Mouse (Mus musculus) spleen, adult 2 months (tissue): ENCODE data around the gene P3h2. TPM values are rescaled to one million over a fixed set of nuclear protein-coding genes. Genes with fewer than 3 reads are reported as not detected.

Source experiments
- DNase-seq, 2 experiments: peaks; one replicate each; pipeline versions ENCODE4 v3.0.0 to v3.0.0-alpha.2; 2012 to 2021; ENCODE audit warnings: low spot score in 2 of 2, low read depth in 1 of 2
- H3K27ac ChIP-seq: fragments of 200-500 bp; 2 replicates; pipeline ENCODE4 v1.5.1; 2012; ENCODE audit warnings: low read length, inconsistent platforms; ENCODE audit not compliant: insufficient read depth
- H3K27me3 ChIP-seq: fragments of 200-500 bp; 2 replicates; pipeline ENCODE4 v1.6.1; 2012; ENCODE audit warnings: mild to moderate bottlenecking, moderate library complexity, low read length, inconsistent platforms; ENCODE audit not compliant: control insufficient read depth, insufficient read depth
- H3K36me3 ChIP-seq: fragments of 200-500 bp; 2 replicates; pipeline ENCODE4 v1.6.1; 2012; ENCODE audit warnings: mild to moderate bottlenecking, low read length, inconsistent platforms; ENCODE audit not compliant: control insufficient read depth, insufficient read depth
- H3K4me1 ChIP-seq: fragments of 200-500 bp; 2 replicates; pipeline ENCODE4 v1.6.1; 2011; ENCODE audit warnings: inconsistent platforms; ENCODE audit not compliant: control insufficient read depth, insufficient read depth, insufficient read length
- H3K4me3 ChIP-seq: fragments of 200-500 bp; 2 replicates; pipeline ENCODE4 v1.5.1; 2011; ENCODE audit warnings: mild to moderate bottlenecking, inconsistent platforms; ENCODE audit not compliant: insufficient read depth, insufficient read length; ENCODE audit errors: extremely low read depth
- CTCF ChIP-seq: fragments of 200-500 bp; IDR thresholded peaks from 2 replicates; pipeline ENCODE4 v1.5.1; 2011; ENCODE audit warnings: mild to moderate bottlenecking, inconsistent platforms; ENCODE audit not compliant: insufficient read depth, insufficient read length, insufficient replicate concordance; ENCODE audit errors: extremely low read depth
- POLR2A ChIP-seq: fragments of 200-500 bp; IDR thresholded peaks from 2 replicates; pipeline ENCODE4 v1.6.1; 2011; ENCODE audit warnings: low read depth, low read length, inconsistent platforms
- WGBS: fragments of 180-500 bp; shearing (Covaris S2); methylation state at CpG from one replicate; pipeline ENCODE4 v1.1.7; 2018; 5-methylcytosine and 5-hydroxymethylcytosine counted together
- polyA plus RNA-seq: library from polyadenylated mRNA; depleted of rRNA; stranded (reverse); fragments of >200 nt; gene quantifications from 2 replicates; pipeline ENCODE4 v1.2.3, GENCODE M21; 2012

Gene P3h2
- polyA plus RNA-seq, 1 experiment = 6.1 TPM

GRCm38 (mm10) chr16:26104274-26104673 lies 1.3 kb downstream of the P3h2 start:
- TF ChIP-seq CTCF (no peak), POLR2A (no peak)
- H3K4me3 ChIP-seq = peak overlapping the region; percentile 58
- no peaks in the 10 kb centered on the region for H3K36me3 ChIP-seq
- no peak for DNase-seq
- WGBS = 54% methylated on average over 4 of the region's 4 CpGs
- no peaks in the 10 kb centered on the region for H3K4me1 ChIP-seq
- H3K27me3 ChIP-seq = peaks cover 11% of the 10 kb centered on the region
- H3K27ac ChIP-seq = no peak overlapping the region

GRCm38 (mm10) chr16:26102856-26103255 lies 2.7 kb downstream of the P3h2 start:
- Histone ChIP-seq H3K27me3 (peaks cover 11% of the 10 kb centered on the region), H3K27ac (no peak overlapping the region), H3K4me3 (no peak overlapping the region), H3K4me1 (no peaks in the 10 kb centered on the region), H3K36me3 (no peaks in the 10 kb centered on the region)
- WGBS = 78% methylated on average over 2 of the region's 2 CpGs
- no peak for TF ChIP-seq POLR2A
- no peak for TF ChIP-seq CTCF
- DNase-seq = no peak

- Histone ChIP-seq H3K27me3 (peaks cover 3% of the 10 kb centered on the region), H3K27ac (no peak overlapping the region), H3K4me1 (no peaks in the 10 kb centered on the region), H3K36me3 (no peaks in the 10 kb centered on the region), H3K4me3 (no peak overlapping the region)
- no peak for TF ChIP-seq POLR2A
- no peak for TF ChIP-seq CTCF
- DNase-seq = no peak
- 74% methylated on average over 4 of the region's 4 CpGs for WGBS
These were observed 5.4 kb downstream of the P3h2 start for GRCm38 (mm10) chr16:26100167-26100566.

- 78% methylated on average over 7 of the region's 7 CpGs for WGBS
- H3K4me3 ChIP-seq = no peak overlapping the region
- H3K27ac ChIP-seq = no peak overlapping the region
- no peak for DNase-seq
- H3K4me1 ChIP-seq = no peaks in the 10 kb centered on the region
- no peaks in the 10 kb centered on the region for H3K36me3 ChIP-seq
- H3K27me3 ChIP-seq = no peaks in the 10 kb centered on the region
- TF ChIP-seq POLR2A (no peak), CTCF (no peak)
These were observed 9.8 kb downstream of the P3h2 start for GRCm38 (mm10) chr16:26095696-26096284.

- WGBS = 40% methylated on average over 4 of the region's 4 CpGs
- no peaks in the 10 kb centered on the region for H3K36me3 ChIP-seq
- no peak overlapping the region for H3K27ac ChIP-seq
- TF ChIP-seq CTCF = no peak
- no peak for TF ChIP-seq POLR2A
- no peak for DNase-seq
- no peaks in the 10 kb centered on the region for H3K27me3 ChIP-seq
- H3K4me1 ChIP-seq = no peaks in the 10 kb centered on the region
- no peak overlapping the region for H3K4me3 ChIP-seq
These were observed 11.7 kb downstream of the P3h2 start for GRCm38 (mm10) chr16:26093888-26094287.

- Histone ChIP-seq H3K4me1 (no peaks in the 10 kb centered on the region; the same call in 1 of the 2 replicates), H3K4me3 (no peak overlapping the region), H3K27ac (no peak overlapping the region), H3K27me3 (no peaks in the 10 kb centered on the region), H3K36me3 (no peaks in the 10 kb centered on the region)
- DNase-seq = no peak
- 87% methylated on average over 5 of the region's 5 CpGs for WGBS
- no peak for TF ChIP-seq CTCF
- no peak for TF ChIP-seq POLR2A
These were observed 16.6 kb downstream of the P3h2 start for GRCm38 (mm10) chr16:26088976-26089375.

- Histone ChIP-seq H3K36me3 (no peaks in the 10 kb centered on the region), H3K27ac (no peak overlapping the region), H3K27me3 (no peaks in the 10 kb centered on the region), H3K4me3 (no peak overlapping the region), H3K4me1 (no peaks in the 10 kb centered on the region; the same call in 1 of the 2 replicates)
- DNase-seq = no peak
- 86% methylated on average over 1 of the region's 1 CpGs for WGBS
- TF ChIP-seq CTCF (no peak), POLR2A (no peak)
These were observed 17.3 kb downstream of the P3h2 start for GRCm38 (mm10) chr16:26088240-26088639.
